Mouse (Mus musculus): ENCODE results near the gene 4933405L10Rik. TPM values are rescaled to one million over a fixed set of nuclear protein-coding genes. Genes with fewer than 3 reads are reported as not detected.
A peak's percentile ranks its signal among the peaks of the same experiment; 100 is the strongest.

The 4933405L10Rik gene
- polyA plus RNA-seq, 1 experiment = 0.09 TPM

GRCm38 (mm10) chr8:105750606-105751005 is 43.2 kb downstream of the 4933405L10Rik start:
- TF ChIP-seq MYOD1 (IDR thresholded peaks at IDR 0.05; ENCODE audit: control insufficient read depth, insufficient read length, low read depth) (no peak), USF1 (IDR thresholded peaks at IDR 0.05; ENCODE audit: low read depth) (no peak), FOSL1 (IDR thresholded peaks at IDR 0.05; ENCODE audit: insufficient read depth, low read length, poor library complexity, severe bottlenecking) (no peak), CEBPB (IDR thresholded peaks at IDR 0.05; ENCODE audit: low read depth) (no peak), CTCF (IDR thresholded peaks at IDR 0.05; ENCODE audit: control insufficient read depth, insufficient read depth, insufficient read length) (no peak), MYOG (IDR thresholded peaks at IDR 0.05; ENCODE audit: control insufficient read depth, extremely low read depth, insufficient read length) (no peak), MAX (IDR thresholded peaks at IDR 0.05) (no peak)
- H3K79me3 ChIP-seq (ENCODE audit: low read depth) = peaks cover 6% of the 10 kb centered on the region
- H3ac ChIP-seq (ENCODE audit: control insufficient read depth, insufficient read length, low read depth) = no peak overlapping the region
- H3K79me2 ChIP-seq (ENCODE audit: control insufficient read depth, insufficient read depth) = peaks cover 26% of the 10 kb centered on the region
- no peaks in the 10 kb centered on the region for H3K27me3 ChIP-seq (ENCODE audit: control insufficient read depth, insufficient read depth, insufficient read length)
- H3K36me3 ChIP-seq (ENCODE audit: control insufficient read depth, insufficient read depth) = no peaks in the 10 kb centered on the region
- H3K4me3 ChIP-seq (ENCODE audit: insufficient read depth, poor library complexity, severe bottlenecking) = no peak overlapping the region

DNA sequence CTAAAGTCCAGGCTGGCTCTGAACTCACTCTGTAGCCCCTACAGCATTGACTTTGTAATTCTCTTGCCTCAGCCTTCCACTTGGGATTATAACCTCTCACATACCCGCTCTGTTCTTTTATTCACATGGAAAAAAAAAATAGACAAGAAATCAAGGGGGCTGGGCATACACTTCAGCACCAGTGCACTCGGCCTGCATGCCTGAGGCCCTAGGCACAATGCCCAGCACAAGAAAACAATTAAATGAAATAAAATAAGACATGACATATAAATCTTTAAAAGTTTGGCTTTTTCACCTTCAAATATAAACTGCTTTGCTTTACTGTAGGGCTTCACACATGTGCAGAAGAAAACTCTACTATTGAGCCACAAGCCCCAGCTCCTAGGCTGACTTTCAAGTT is 46.5 kb downstream of the 4933405L10Rik start:
- no peaks in the 10 kb centered on the region for H3K36me3 ChIP-seq (ENCODE audit: control insufficient read depth, insufficient read depth)
- H3K4me3 ChIP-seq (ENCODE audit: insufficient read depth, poor library complexity, severe bottlenecking) = no peak overlapping the region
- no peak overlapping the region for H3ac ChIP-seq (ENCODE audit: control insufficient read depth, insufficient read length, low read depth)
- no peaks in the 10 kb centered on the region for H3K27me3 ChIP-seq (ENCODE audit: control insufficient read depth, insufficient read depth, insufficient read length)
- peaks cover 14% of the 10 kb centered on the region for H3K79me3 ChIP-seq (ENCODE audit: low read depth)
- no peak for TF ChIP-seq MYOD1 (IDR thresholded peaks at IDR 0.05; ENCODE audit: control insufficient read depth, insufficient read length, low read depth)
- H3K79me2 ChIP-seq (ENCODE audit: control insufficient read depth, insufficient read depth) = peaks cover 42% of the 10 kb centered on the region

GRCm38 (mm10) chr8:105754688-105755087 is 47.2 kb downstream of the 4933405L10Rik start:
- Histone ChIP-seq H3K79me2 (ENCODE audit: control insufficient read depth, insufficient read depth) (peaks cover 40% of the 10 kb centered on the region), H3K36me3 (ENCODE audit: control insufficient read depth, insufficient read depth) (no peaks in the 10 kb centered on the region), H3K4me3 (ENCODE audit: insufficient read depth, poor library complexity, severe bottlenecking) (no peak overlapping the region), H3K79me3 (ENCODE audit: low read depth) (peaks cover 14% of the 10 kb centered on the region), H3K27me3 (ENCODE audit: control insufficient read depth, insufficient read depth, insufficient read length) (no peaks in the 10 kb centered on the region), H3ac (ENCODE audit: control insufficient read depth, insufficient read length, low read depth) (no peak overlapping the region)
- no peak for TF ChIP-seq MYOD1 (IDR thresholded peaks at IDR 0.05; ENCODE audit: control insufficient read depth, insufficient read length, low read depth)
- no peak for TF ChIP-seq MAX (IDR thresholded peaks at IDR 0.05)
- TF ChIP-seq FOSL1 (IDR thresholded peaks at IDR 0.05; ENCODE audit: insufficient read depth, low read length, poor library complexity, severe bottlenecking) = no peak
- no peak for TF ChIP-seq MYOG (IDR thresholded peaks at IDR 0.05; ENCODE audit: control insufficient read depth, extremely low read depth, insufficient read length)
- no peak for TF ChIP-seq CEBPB (IDR thresholded peaks at IDR 0.05; ENCODE audit: low read depth)
- TF ChIP-seq CTCF (IDR thresholded peaks at IDR 0.05; ENCODE audit: control insufficient read depth, insufficient read depth, insufficient read length) = no peak

DNA sequence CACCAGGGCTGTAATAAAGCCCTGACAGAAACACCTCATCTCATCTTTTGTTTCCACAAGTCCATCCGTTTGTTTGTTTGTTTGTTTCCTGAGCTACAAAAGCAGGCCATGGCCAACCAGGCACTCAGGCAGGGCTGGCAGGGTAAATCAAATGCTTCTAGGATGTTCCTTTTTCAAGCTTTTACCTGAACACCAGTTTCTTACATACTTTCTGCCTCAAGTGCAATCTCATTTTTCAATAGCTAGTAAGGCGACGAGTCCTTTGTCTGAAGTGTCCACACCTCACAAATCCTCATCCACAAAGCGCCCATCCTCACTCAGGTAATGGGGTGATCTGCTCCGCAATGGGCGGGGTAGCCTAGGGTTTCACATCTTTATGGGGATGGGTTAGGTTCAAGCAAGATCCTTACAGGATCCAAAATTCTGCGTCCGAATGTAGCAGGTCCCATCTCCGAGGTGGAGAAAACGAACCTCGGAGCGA is 50.4 kb downstream of the 4933405L10Rik start:
- Histone ChIP-seq H3K79me3 (ENCODE audit: low read depth) (peaks cover 12% of the 10 kb centered on the region), H3K79me2 (ENCODE audit: control insufficient read depth, insufficient read depth) (peaks cover 22% of the 10 kb centered on the region), H3ac (ENCODE audit: control insufficient read depth, insufficient read length, low read depth) (peak overlapping the region; percentile 57), H3K27me3 (ENCODE audit: control insufficient read depth, insufficient read depth, insufficient read length) (no peaks in the 10 kb centered on the region), H3K4me3 (ENCODE audit: insufficient read depth, poor library complexity, severe bottlenecking) (peak overlapping the region; percentile 59), H3K36me3 (ENCODE audit: control insufficient read depth, insufficient read depth) (no peaks in the 10 kb centered on the region)
- no peak for TF ChIP-seq CEBPB (IDR thresholded peaks at IDR 0.05; ENCODE audit: low read depth)
- no peak for TF ChIP-seq CTCF (IDR thresholded peaks at IDR 0.05; ENCODE audit: control insufficient read depth, insufficient read depth, insufficient read length)
- no peak for TF ChIP-seq FOSL1 (IDR thresholded peaks at IDR 0.05; ENCODE audit: insufficient read depth, low read length, poor library complexity, severe bottlenecking)
- TF ChIP-seq MYOD1 (IDR thresholded peaks at IDR 0.05; ENCODE audit: control insufficient read depth, insufficient read length, low read depth) = no peak
- no peak for TF ChIP-seq MAX (IDR thresholded peaks at IDR 0.05)
- TF ChIP-seq USF1 (IDR thresholded peaks at IDR 0.05; ENCODE audit: low read depth) = no peak
- no peak for TF ChIP-seq MYOG (IDR thresholded peaks at IDR 0.05; ENCODE audit: control insufficient read depth, extremely low read depth, insufficient read length)

- TF ChIP-seq CTCF (IDR thresholded peaks at IDR 0.05; ENCODE audit: control insufficient read depth, insufficient read depth, insufficient read length) (no peak), FOSL1 (IDR thresholded peaks at IDR 0.05; ENCODE audit: insufficient read depth, low read length, poor library complexity, severe bottlenecking) (no peak), MAX (IDR thresholded peaks at IDR 0.05) (peak; percentile 8)
- Histone ChIP-seq H3ac (ENCODE audit: control insufficient read depth, insufficient read length, low read depth) (peak within 1 kb of the TSS; percentile 57), H3K36me3 (ENCODE audit: control insufficient read depth, insufficient read depth) (no peaks in the 10 kb centered on the region), H3K4me3 (ENCODE audit: insufficient read depth, poor library complexity, severe bottlenecking) (peak within 1 kb of the TSS; percentile 59), H3K27me3 (ENCODE audit: control insufficient read depth, insufficient read depth, insufficient read length) (no peaks in the 10 kb centered on the region), H3K79me2 (ENCODE audit: control insufficient read depth, insufficient read depth) (peaks cover 16% of the 10 kb centered on the region), H3K79me3 (ENCODE audit: low read depth) (peaks cover 12% of the 10 kb centered on the region)
Observed at GRCm38 (mm10) chr8:105758277-105759108, 51.0 kb downstream of the 4933405L10Rik start, which contains the start of gene Gfod2. Gfod2 (minus strand) TSS chr8:105758664.

Other genes starting within 250 kb of the 4933405L10Rik start
- gene Tppp3, start 236.1 kb upstream of the 4933405L10Rik start, polyA plus RNA-seq (2012; fragmentation: generic; extraction: Trizol) = 219 TPM
- 8.8 TPM for gene Zdhhc1, start 210.8 kb upstream of the 4933405L10Rik start, polyA plus RNA-seq (2012; fragmentation: generic; extraction: Trizol)
- 0.11 TPM for gene Hsd11b2, start 188.9 kb upstream of the 4933405L10Rik start, polyA plus RNA-seq (2012; fragmentation: generic; extraction: Trizol)
- gene Atp6v0d1, start 141.6 kb upstream of the 4933405L10Rik start, polyA plus RNA-seq (2012; fragmentation: generic; extraction: Trizol) = 95.1 TPM
- gene Ripor1, start 102.4 kb upstream of the 4933405L10Rik start, polyA plus RNA-seq (2012; fragmentation: generic; extraction: Trizol) = 28.7 TPM
- 30.2 TPM for gene Ctcf, start 71.1 kb upstream of the 4933405L10Rik start, polyA plus RNA-seq (2012; fragmentation: generic; extraction: Trizol)
- gene Agrp, start 70.3 kb upstream of the 4933405L10Rik start, polyA plus RNA-seq (2012; fragmentation: generic; extraction: Trizol) = 0.18 TPM
- 0.49 TPM for gene Carmil2, start 21.4 kb upstream of the 4933405L10Rik start, polyA plus RNA-seq (2012; fragmentation: generic; extraction: Trizol)
- gene Acd, start 6.6 kb upstream of the 4933405L10Rik start, polyA plus RNA-seq (2012; fragmentation: generic; extraction: Trizol) = 30.4 TPM
- 16.4 TPM for gene Pard6a, start 6.5 kb upstream of the 4933405L10Rik start, polyA plus RNA-seq (2012; fragmentation: generic; extraction: Trizol)
- 24.8 TPM for gene Enkd1, start 555 bp downstream of the 4933405L10Rik start, polyA plus RNA-seq (2012; fragmentation: generic; extraction: Trizol)
- 8.2 TPM for gene Gfod2, start 51.0 kb downstream of the 4933405L10Rik start, polyA plus RNA-seq (2012; fragmentation: generic; extraction: Trizol)
- gene Ranbp10, start 119.7 kb downstream of the 4933405L10Rik start, polyA plus RNA-seq (2012; fragmentation: generic; extraction: Trizol) = 11.0 TPM
- gene Tsnaxip1, start 120.1 kb downstream of the 4933405L10Rik start, polyA plus RNA-seq (2012; fragmentation: generic; extraction: Trizol) = 0.09 TPM
- gene Cenpt, start 145.6 kb downstream of the 4933405L10Rik start, polyA plus RNA-seq (2012; fragmentation: generic; extraction: Trizol) = 35.7 TPM
- 48.2 TPM for gene Thap11, start 147.5 kb downstream of the 4933405L10Rik start, polyA plus RNA-seq (2012; fragmentation: generic; extraction: Trizol)
- 258 TPM for gene Nutf2, start 152.9 kb downstream of the 4933405L10Rik start, polyA plus RNA-seq (2012; fragmentation: generic; extraction: Trizol)
- gene Edc4, start 173.2 kb downstream of the 4933405L10Rik start, polyA plus RNA-seq (2012; fragmentation: generic; extraction: Trizol) = 31.3 TPM
- gene Nrn1l, start 185.9 kb downstream of the 4933405L10Rik start, polyA plus RNA-seq (2012; fragmentation: generic; extraction: Trizol) = 0.32 TPM
- 14.4 TPM for gene Pskh1, start 192.8 kb downstream of the 4933405L10Rik start, polyA plus RNA-seq (2012; fragmentation: generic; extraction: Trizol)
- 0.16 TPM for gene Ctrl, start 226.2 kb downstream of the 4933405L10Rik start, polyA plus RNA-seq (2012; fragmentation: generic; extraction: Trizol)
- gene Psmb10, start 230.8 kb downstream of the 4933405L10Rik start, polyA plus RNA-seq (2012; fragmentation: generic; extraction: Trizol) = 73.5 TPM
- gene Lcat, start 235.7 kb downstream of the 4933405L10Rik start, polyA plus RNA-seq (2012; fragmentation: generic; extraction: Trizol) = 1.4 TPM